Mouse (Mus musculus) heart, postnatal 0 days (tissue): ENCODE data around the gene Lysmd3. TPM values are rescaled to one million over a fixed set of nuclear protein-coding genes. Genes with fewer than 3 reads are reported as not detected.
"Not testable (repeated sequence)": the region's sequence is repeated elsewhere in the genome, so short reads cannot be mapped to it uniquely, and the experiment has no call there.

Source experiments
- ATAC-seq: fragments of 200-750 bp; cut with Nextera tagmentation; 2 replicates; pipeline ENCODE4 v1.8.0; 2017; ENCODE audit warnings: low read depth, moderate number of reproducible peaks, moderate library complexity; ENCODE audit not compliant: insufficient read depth
- DNase-seq: peaks from one replicate; pipeline ENCODE4 v3.0.0-alpha.2; 2016; ENCODE audit warnings: low spot score
- H3K27ac ChIP-seq: fragments of 300-500 bp; sonication (generic); 2 replicates; pipeline ENCODE4 v1.5.1; 2014; ENCODE audit warnings: low read depth, mild to moderate bottlenecking
- H3K27me3 ChIP-seq: fragments of 300-500 bp; sonication (generic); 2 replicates; pipeline ENCODE4 v1.6.1; 2014; ENCODE audit warnings: low read length, mixed read lengths; ENCODE audit not compliant: control insufficient read depth, insufficient read depth
- H3K36me3 ChIP-seq: fragments of 300-500 bp; sonication (generic); replicated peaks from 2 replicates; pipeline ENCODE4 v1.6.1; 2014; ENCODE audit warnings: low read length, mixed read lengths; ENCODE audit not compliant: control insufficient read depth, insufficient read depth
- H3K4me1 ChIP-seq: fragments of 300-500 bp; sonication (generic); 2 replicates; pipeline ENCODE4 v1.6.1; 2014; ENCODE audit warnings: antibody characterized with exemption; ENCODE audit not compliant: control insufficient read depth, insufficient read depth
- H3K4me2 ChIP-seq: fragments of 300-500 bp; sonication (generic); 2 replicates; pipeline ENCODE4 v1.6.1; 2014; ENCODE audit warnings: low read depth, mild to moderate bottlenecking, low read length, moderate library complexity
- H3K4me3 ChIP-seq: fragments of 300-500 bp; sonication (generic); 2 replicates; pipeline ENCODE4 v1.5.1; 2014; ENCODE audit warnings: low read depth, low read length
- H3K9ac ChIP-seq: fragments of 300-500 bp; sonication (generic); replicated peaks from 2 replicates; pipeline ENCODE4 v1.6.1; 2014; ENCODE audit warnings: low read depth, low read length, mixed read lengths
- H3K9me3 ChIP-seq: fragments of 300-500 bp; sonication (generic); replicated peaks from 2 replicates; pipeline ENCODE4 v1.6.1; 2016; ENCODE audit warnings: low read length; ENCODE audit not compliant: control insufficient read depth
- CTCF ChIP-seq: IDR thresholded peaks from 2 replicates; pipeline ENCODE4 v1.5.1; 2016; ENCODE audit warnings: antibody characterized with exemption, control low read depth, low read depth
- EP300 ChIP-seq: IDR thresholded peaks from 2 replicates; pipeline ENCODE4 v1.6.1; 2016; ENCODE audit warnings: antibody characterized with exemption, low read depth
- WGBS: fragments of 180-500 bp; shearing (Covaris S2); extraction: QIAGEN DNeasy Blood & Tissue Kit; methylation state at CpG from one replicate; pipeline ENCODE4 v1.1.7; 2014; 5-methylcytosine and 5-hydroxymethylcytosine counted together
- polyA plus RNA-seq: library from polyadenylated mRNA; unstranded; fragments of >200 nt; fragmentation: Nextera tagmentation; extraction: Ambion mirVana; gene quantifications from 2 replicates; pipeline ENCODE4 v1.2.1, GENCODE M21; 2015
- total RNA-seq: library from RNA; depleted of rRNA; stranded (reverse); fragments of >200 nt; gene quantifications from 2 replicates; pipeline ENCODE4 v1.2.3, GENCODE M21; 2014; ENCODE audit warnings: low replicate concordance

The Lysmd3 gene
- total and polyA plus RNA-seq, 2 experiments from 2014 or later: 14.9 to 62.8 TPM

DNA sequence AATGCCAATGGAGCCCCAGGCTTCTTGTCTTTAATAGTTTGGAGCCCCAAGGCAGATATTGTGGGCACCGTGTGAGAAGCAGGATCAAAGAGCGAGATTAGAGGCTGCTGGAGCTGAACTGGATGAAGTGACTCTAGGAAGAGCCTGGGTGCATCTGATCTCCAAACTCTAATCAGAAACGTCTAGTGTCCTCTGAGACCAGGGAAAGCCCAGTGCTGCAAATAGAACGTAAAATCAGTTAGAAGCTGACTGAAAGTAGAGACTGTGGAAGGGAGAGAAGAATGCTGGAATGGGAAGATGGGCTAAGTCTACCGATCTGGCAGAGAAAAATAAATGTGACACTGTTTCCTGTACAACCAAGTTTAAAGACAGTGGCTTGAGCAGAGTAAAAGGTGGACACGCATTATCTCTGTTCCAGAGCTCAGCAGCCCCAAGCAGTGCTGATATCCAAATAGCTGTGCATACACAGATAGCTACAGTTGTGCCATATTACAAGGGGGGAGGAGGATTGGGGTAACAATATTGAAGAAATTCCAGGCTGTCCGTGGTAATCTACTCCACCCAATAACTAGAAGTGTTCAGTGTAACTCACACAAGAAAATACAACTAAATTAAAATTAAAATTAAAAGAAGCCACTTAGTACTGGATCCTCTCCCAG lies 14.8 kb upstream of the Lysmd3 start:
- ATAC-seq: no peak
- 22% methylated on average over 7 of the region's 7 CpGs for WGBS
- no peaks in the 10 kb centered on the region for H3K4me1 ChIP-seq

DNA sequence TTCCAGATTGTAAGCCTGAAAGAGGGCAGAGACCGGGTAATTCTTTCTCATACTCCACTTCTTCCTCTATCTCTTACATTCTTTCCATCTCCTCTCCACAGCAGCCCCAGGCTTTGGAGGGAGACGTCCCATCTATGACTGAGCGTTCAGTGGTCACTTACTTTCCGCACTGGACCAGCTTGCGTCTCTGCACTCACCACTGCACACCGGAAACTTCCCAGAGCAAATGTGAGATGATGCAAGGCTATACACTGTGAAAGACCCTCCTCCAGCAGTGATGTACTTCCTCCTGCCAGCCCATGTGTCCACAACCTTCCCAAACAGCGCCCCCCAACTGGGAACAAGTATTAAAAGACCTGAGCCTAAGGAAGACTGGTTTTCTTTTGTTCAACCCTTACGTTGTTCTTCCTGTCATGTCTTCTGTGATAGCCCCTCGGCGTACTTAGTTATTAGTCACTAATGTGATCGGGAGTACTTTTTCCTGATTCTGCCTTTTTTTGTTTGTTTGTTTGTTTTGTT lies 13.4 kb upstream of the Lysmd3 start:
- Histone ChIP-seq H3K36me3 (no peaks in the 10 kb centered on the region), H3K9me3 (no peaks in the 10 kb centered on the region), H3K4me2 (no peak overlapping the region), H3K27me3 (no peaks in the 10 kb centered on the region), H3K4me3 (no peak overlapping the region), H3K9ac (no peak overlapping the region), H3K4me1 (no peaks in the 10 kb centered on the region), H3K27ac (no peak overlapping the region)
- TF ChIP-seq CTCF (no peak), EP300 (no peak)
- 78% methylated on average over 11 of the region's 11 CpGs for WGBS
- DNase-seq (no peak), ATAC-seq (no peak)

More for the DNA sequence above, 14.8 kb upstream of the Lysmd3 start:
- no peak overlapping the region for H3K4me2 ChIP-seq
- no peak overlapping the region for H3K27ac ChIP-seq
- TF ChIP-seq CTCF (no peak), EP300 (no peak)
- no peaks in the 10 kb centered on the region for H3K36me3 ChIP-seq
- no peak overlapping the region for H3K9ac ChIP-seq
- no peaks in the 10 kb centered on the region for H3K27me3 ChIP-seq
- H3K9me3 ChIP-seq: no peaks in the 10 kb centered on the region
- no peak overlapping the region for H3K4me3 ChIP-seq
- DNase-seq: no peak

DNA sequence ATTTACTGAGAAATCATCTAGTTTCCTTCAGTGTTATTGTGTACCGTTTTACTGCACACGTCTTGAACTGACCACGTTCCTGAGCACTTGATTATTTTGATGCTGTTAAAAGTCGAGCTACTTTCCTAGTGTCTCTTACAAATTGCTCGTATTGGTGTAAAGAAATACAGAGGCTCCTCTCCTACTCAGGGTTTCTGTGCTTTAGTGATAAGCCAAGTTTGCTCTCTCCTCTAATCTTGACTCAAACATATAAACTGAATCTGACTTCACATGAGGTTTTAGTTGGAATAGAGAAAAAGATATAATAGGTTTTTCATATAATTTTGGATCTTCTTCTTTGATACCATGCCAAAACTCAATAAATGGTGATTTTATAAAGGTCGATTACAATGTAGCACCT lies 11.1 kb upstream of the Lysmd3 start:
- Histone ChIP-seq H3K27me3 (no peaks in the 10 kb centered on the region), H3K4me2 (no peak overlapping the region), H3K9ac (no peak overlapping the region), H3K9me3 (no peaks in the 10 kb centered on the region), H3K27ac (no peak overlapping the region), H3K4me3 (no peak overlapping the region), H3K36me3 (no peaks in the 10 kb centered on the region), H3K4me1 (no peaks in the 10 kb centered on the region)
- TF ChIP-seq CTCF: no peak
- TF ChIP-seq EP300: no peak
- no peak for ATAC-seq
- no peak for DNase-seq
- 74% methylated on average over 6 of the region's 6 CpGs for WGBS

DNA sequence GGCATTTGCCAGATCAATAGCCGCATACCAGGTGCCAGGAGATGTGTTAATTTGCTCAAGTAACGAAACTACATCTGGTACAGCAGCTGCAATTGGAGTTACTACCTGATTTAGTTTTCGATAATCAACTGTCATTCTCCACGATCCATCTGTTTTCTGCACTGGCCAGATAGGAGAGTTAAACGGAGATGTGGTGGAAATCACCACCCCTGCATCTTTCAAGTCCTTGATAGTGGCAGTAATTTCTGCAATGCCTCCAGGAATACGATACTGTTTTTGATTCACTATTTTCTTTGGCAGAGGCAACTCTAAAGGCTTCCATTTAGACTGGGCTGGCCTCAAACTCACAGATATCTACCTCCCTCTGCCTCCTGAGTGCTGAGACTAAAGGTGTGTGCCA lies 7.1 kb upstream of the Lysmd3 start:
- H3K36me3 ChIP-seq, H3K27me3 ChIP-seq, ATAC-seq, H3K9ac ChIP-seq, DNase-seq, H3K4me2 ChIP-seq, H3K9me3 ChIP-seq, H3K27ac ChIP-seq, H3K4me1 ChIP-seq, H3K4me3 ChIP-seq: not testable (repeated sequence)
- WGBS: 60% methylated on average over 5 of the region's 6 CpGs

DNA sequence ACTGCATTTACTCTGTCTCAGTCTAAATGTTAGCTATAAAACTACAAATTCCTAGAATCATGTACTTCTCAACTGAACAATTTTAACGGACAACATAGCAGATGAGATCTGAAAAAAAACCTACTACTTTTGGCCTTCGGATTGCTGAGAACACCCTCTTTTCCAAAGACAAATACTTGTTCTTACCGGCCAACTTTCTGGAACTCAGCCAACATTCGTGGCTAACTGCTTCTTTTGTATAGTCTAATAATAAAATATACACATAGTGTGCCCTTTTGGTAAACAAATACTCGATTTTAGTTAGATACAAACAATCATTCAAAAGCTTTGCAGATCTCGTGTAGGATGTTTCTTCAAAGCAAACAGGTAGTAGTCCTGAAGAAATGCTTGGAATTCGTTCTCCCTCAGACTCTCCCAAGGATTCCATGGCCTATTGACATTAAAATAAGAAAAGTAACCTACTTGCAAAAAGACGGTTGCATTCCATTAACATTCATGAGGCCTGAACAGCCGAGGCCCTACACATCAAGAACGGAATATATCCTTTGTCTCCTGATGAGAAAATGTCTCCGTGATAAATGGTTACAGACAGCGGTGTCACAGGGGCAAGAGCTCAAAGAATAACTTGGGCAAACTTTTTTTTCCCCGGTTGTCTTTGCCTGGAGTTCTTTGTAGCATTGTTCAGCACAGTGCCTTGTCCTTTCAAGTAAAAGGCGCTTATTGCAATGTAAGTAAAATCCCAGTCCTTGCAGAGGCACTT lies 1.2 kb upstream of the Lysmd3 start:
- WGBS: 50% methylated on average over 14 of the region's 14 CpGs
- DNase-seq: no peak
- H3K27ac ChIP-seq: no peak overlapping the region

More for the DNA sequence above, 1.2 kb upstream of the Lysmd3 start:
- Histone ChIP-seq H3K27me3 (no peaks in the 10 kb centered on the region), H3K9me3 (no peaks in the 10 kb centered on the region), H3K9ac (no peak overlapping the region), H3K4me3 (no peak overlapping the region), H3K36me3 (no peaks in the 10 kb centered on the region), H3K4me1 (peaks cover 11% of the 10 kb centered on the region; the same call in 1 of the 2 replicates), H3K4me2 (peak overlapping the region; percentile 55)
- no peak for ATAC-seq
- no peak for TF ChIP-seq EP300
- TF ChIP-seq CTCF: no peak
